Mouse (Mus musculus) intestine, postnatal 0 days (tissue): ENCODE measurements around the gene Sp2. TPM values are rescaled to one million over a fixed set of nuclear protein-coding genes. Genes with fewer than 3 reads are reported as not detected.

Experiments
- ATAC-seq: fragments of 200-750 bp; cut with Nextera tagmentation; 2 replicates; pipeline ENCODE4 v1.8.0; 2017; ENCODE audit warnings: mild to moderate bottlenecking, moderate TSS enrichment, moderate library complexity
- H3K27ac ChIP-seq: fragments of 300-500 bp; sonication (generic); 2 replicates; pipeline ENCODE4 v1.5.1; 2014; ENCODE audit warnings: mild to moderate bottlenecking, low read depth, low read length, moderate library complexity
- H3K27me3 ChIP-seq: fragments of 300-500 bp; sonication (generic); replicated peaks from 2 replicates; pipeline ENCODE4 v1.6.1; 2014; ENCODE audit warnings: low read length, mixed read lengths; ENCODE audit not compliant: control insufficient read depth, insufficient read depth
- H3K36me3 ChIP-seq: fragments of 300-500 bp; sonication (generic); 2 replicates; pipeline ENCODE4 v1.6.1; 2014; ENCODE audit warnings: mild to moderate bottlenecking, moderate library complexity; ENCODE audit not compliant: control insufficient read depth, insufficient read depth
- H3K4me1 ChIP-seq: fragments of 300-500 bp; sonication (generic); replicated peaks from 2 replicates; pipeline ENCODE4 v1.6.1; 2014; ENCODE audit warnings: antibody characterized with exemption, low read length, mixed read lengths; ENCODE audit not compliant: control insufficient read depth, insufficient read depth
- H3K4me2 ChIP-seq: fragments of 300-500 bp; sonication (generic); replicated peaks from 2 replicates; pipeline ENCODE4 v1.6.1; 2014; ENCODE audit warnings: low read depth, mild to moderate bottlenecking, moderate library complexity
- H3K4me3 ChIP-seq: fragments of 300-500 bp; sonication (generic); 2 replicates; pipeline ENCODE4 v1.5.1; 2014; ENCODE audit warnings: low read depth, low read length
- H3K9ac ChIP-seq: fragments of 300-500 bp; sonication (generic); 2 replicates; pipeline ENCODE4 v1.6.1; 2014; ENCODE audit warnings: mild to moderate bottlenecking, low read depth, low read length
- H3K9me3 ChIP-seq: fragments of 300-500 bp; sonication (generic); 2 replicates; pipeline ENCODE4 v1.6.1; 2016; ENCODE audit warnings: mixed run types; ENCODE audit not compliant: control insufficient read depth
- CTCF ChIP-seq: sonication (generic); IDR thresholded peaks from 2 replicates; pipeline ENCODE4 v1.5.1; 2016; ENCODE audit warnings: low read depth, mild to moderate bottlenecking, control low read depth, antibody characterized with exemption, moderate library complexity
- WGBS: fragments of 180-500 bp; shearing (Covaris S2); extraction: QIAGEN DNeasy Blood & Tissue Kit; methylation state at CpG from one replicate; pipeline ENCODE4 v1.1.7; 2014; 5-methylcytosine and 5-hydroxymethylcytosine counted together
- polyA plus RNA-seq: library from polyadenylated mRNA; unstranded; fragments of >200 nt; fragmentation: Nextera tagmentation; extraction: Ambion mirVana; gene quantifications from 2 replicates; pipeline ENCODE4 v1.2.1, GENCODE M21; 2015

The Sp2 gene
- polyA plus RNA-seq: 7.7 and 8.2 TPM in 2 replicates

GRCm38 (mm10) chr11:96982859-96983258 is at the start of gene Sp2:
Sp2 (minus strand) TSS chr11:96982959.
- 80% methylated on average over 7 of the region's 7 CpGs for WGBS
- Histone ChIP-seq H3K36me3 (no peaks in the 10 kb centered on the region), H3K4me3 (no peak within 1 kb of the TSS), H3K4me2 (no peak within 1 kb of the TSS), H3K27me3 (0 out of 2 replicates have a peak, but pooled peaks cover 4% of the 10 kb centered on the region), H3K4me1 (peaks cover 3% of the 10 kb centered on the region), H3K9ac (no peak within 1 kb of the TSS), H3K27ac (no peak within 1 kb of the TSS), H3K9me3 (no peaks in the 10 kb centered on the region)
- no peak for ATAC-seq
- no peak for TF ChIP-seq CTCF

- peaks cover 2% of the 10 kb centered on the region; the same call in 1 of the 2 replicates for H3K4me1 ChIP-seq
- H3K27ac ChIP-seq: no peak overlapping the region
- H3K36me3 ChIP-seq: peaks cover 13% of the 10 kb centered on the region; the same call in 1 of the 2 replicates
- H3K4me3 ChIP-seq: no peak overlapping the region
- no peak for TF ChIP-seq CTCF
- 94% methylated on average over 4 of the region's 4 CpGs for WGBS
- no peak overlapping the region for H3K9ac ChIP-seq
- H3K27me3 ChIP-seq: no peaks in the 10 kb centered on the region
- ATAC-seq: no peak
- no peak overlapping the region for H3K4me2 ChIP-seq
- H3K9me3 ChIP-seq: no peaks in the 10 kb centered on the region
Observed at GRCm38 (mm10) chr11:97032499-97032898, 49.7 kb upstream of the Sp2 start.

GRCm38 (mm10) chr11:97031977-97032376 is 49.2 kb upstream of the Sp2 start:
- H3K36me3 ChIP-seq: peaks cover 13% of the 10 kb centered on the region; the same call in 1 of the 2 replicates
- H3K9me3 ChIP-seq: no peaks in the 10 kb centered on the region
- ATAC-seq: no peak
- H3K4me3 ChIP-seq: no peak overlapping the region
- H3K9ac ChIP-seq: no peak overlapping the region
- H3K27ac ChIP-seq: no peak overlapping the region
- no peaks in the 10 kb centered on the region for H3K27me3 ChIP-seq
- H3K4me2 ChIP-seq: no peak overlapping the region
- TF ChIP-seq CTCF: no peak
- peaks cover 2% of the 10 kb centered on the region; the same call in 1 of the 2 replicates for H3K4me1 ChIP-seq
- WGBS: 79% methylated on average over 12 of the region's 12 CpGs

GRCm38 (mm10) chr11:97030426-97030825 is 47.7 kb upstream of the Sp2 start:
- H3K27me3 ChIP-seq: no peaks in the 10 kb centered on the region
- no peak overlapping the region for H3K27ac ChIP-seq
- peak overlapping the region; percentile 54 for H3K4me3 ChIP-seq
- H3K9ac ChIP-seq: peak overlapping the region; percentile 28
- peak overlapping the region; percentile 78 for H3K4me2 ChIP-seq
- 15% methylated on average over 15 of the region's 15 CpGs for WGBS
- no peak for ATAC-seq
- H3K9me3 ChIP-seq: no peaks in the 10 kb centered on the region
- no peak for TF ChIP-seq CTCF
- H3K4me1 ChIP-seq: peaks cover 8% of the 10 kb centered on the region; the same call in 1 of the 2 replicates
- peaks cover 13% of the 10 kb centered on the region; the same call in 1 of the 2 replicates for H3K36me3 ChIP-seq

- ATAC-seq: peak; percentile 75
- peak within 1 kb of the TSS; percentile 28 for H3K9ac ChIP-seq
- H3K4me2 ChIP-seq: peak within 1 kb of the TSS; percentile 78
- H3K27me3 ChIP-seq: no peaks in the 10 kb centered on the region
- H3K9me3 ChIP-seq: no peaks in the 10 kb centered on the region
- peaks cover 13% of the 10 kb centered on the region; the same call in 1 of the 2 replicates for H3K36me3 ChIP-seq
- TF ChIP-seq CTCF: peak; percentile 93
- peaks cover 9% of the 10 kb centered on the region; the same call in 1 of the 2 replicates for H3K4me1 ChIP-seq
- H3K4me3 ChIP-seq: peak within 1 kb of the TSS; percentile 54
- H3K27ac ChIP-seq: peak within 1 kb of the TSS; percentile 41
- 1% methylated on average over 25 of the region's 25 CpGs for WGBS
Observed at GRCm38 (mm10) chr11:97029686-97030417, 47.1 kb upstream of the Sp2 start, which contains the start of gene Scrn2. Scrn2 (plus strand) TSS chr11:97029938.

GRCm38 (mm10) chr11:97025721-97026344 is 43.1 kb upstream of the Sp2 start:
- H3K27ac ChIP-seq: 0 out of 2 replicates have a peak overlapping the region, but pooled peaks have one; percentile 3

More at GRCm38 (mm10) chr11:97025721-97026344, 43.1 kb upstream of the Sp2 start:
- H3K4me3 ChIP-seq: peak overlapping the region; percentile 33
- H3K4me2 ChIP-seq: peak overlapping the region; percentile 70
- peak; percentile 98 for TF ChIP-seq CTCF
- H3K9me3 ChIP-seq: no peaks in the 10 kb centered on the region
- WGBS: 9% methylated on average over 17 of the region's 17 CpGs
- H3K27me3 ChIP-seq: peaks cover 37% of the 10 kb centered on the region
- ATAC-seq: peak; percentile 8; the same call in 1 of the 2 replicates
- H3K4me1 ChIP-seq: peaks cover 15% of the 10 kb centered on the region; the same call in 1 of the 2 replicates
- peak overlapping the region; percentile 47 for H3K9ac ChIP-seq
- no peaks in the 10 kb centered on the region; the same call in 1 of the 2 replicates for H3K36me3 ChIP-seq
